Mouse (Mus musculus): Measurements from ENCODE around the gene Spsb2.

Gene Spsb2

GRCm38 (mm10) chr6:124857840-124858530 lies 49.5 kb downstream of the Spsb2 start:
- DNase-seq (ENCODE audit: low read depth, low spot score) = no peak

GRCm38 (mm10) chr6:124858561-124859318 lies 50.3 kb downstream of the Spsb2 start:
- DNase-seq (ENCODE audit: low read depth, low spot score) = no peak

- peak; percentile 81 for DNase-seq (ENCODE audit: low read depth, low spot score)
These were observed 51.3 kb downstream of the Spsb2 start for GRCm38 (mm10) chr6:124859725-124860124.
